Mouse (Mus musculus) brain, embryonic 14.5 days (tissue): ENCODE measurements around the gene Hmox1. TPM values are rescaled to one million over a fixed set of nuclear protein-coding genes. Genes with fewer than 3 reads are reported as not detected.
A peak's percentile ranks its signal among the peaks of the same experiment; 100 is the strongest.

Experiments used
- DNase-seq: peaks from one replicate; pipeline ENCODE4 v3.0.0-alpha.2; 2011; ENCODE audit warnings: low read depth
- CTCF ChIP-seq: fragments of 200-500 bp; IDR thresholded peaks from 2 replicates; pipeline ENCODE4 v1.5.1; 2012; ENCODE audit warnings: inconsistent platforms, mild to moderate bottlenecking, moderate library complexity, borderline replicate concordance; ENCODE audit not compliant: insufficient read depth, insufficient read length; ENCODE audit errors: extremely low read depth
- POLR2A ChIP-seq: fragments of 200-500 bp; IDR thresholded peaks from 2 replicates; pipeline ENCODE4 v1.6.1; 2012; ENCODE audit warnings: mild to moderate bottlenecking, inconsistent platforms, borderline replicate concordance; ENCODE audit not compliant: poor library complexity, insufficient read depth, insufficient read length, severe bottlenecking; ENCODE audit errors: extremely low read depth
- polyA plus RNA-seq: library from polyadenylated mRNA; depleted of rRNA; stranded (reverse); fragments of >200 nt; gene quantifications from 2 replicates; pipeline ENCODE4 v1.2.3, GENCODE M21; 2012

Hmox1 gene
- polyA plus RNA-seq, 1 experiment: 16.2 TPM

DNA sequence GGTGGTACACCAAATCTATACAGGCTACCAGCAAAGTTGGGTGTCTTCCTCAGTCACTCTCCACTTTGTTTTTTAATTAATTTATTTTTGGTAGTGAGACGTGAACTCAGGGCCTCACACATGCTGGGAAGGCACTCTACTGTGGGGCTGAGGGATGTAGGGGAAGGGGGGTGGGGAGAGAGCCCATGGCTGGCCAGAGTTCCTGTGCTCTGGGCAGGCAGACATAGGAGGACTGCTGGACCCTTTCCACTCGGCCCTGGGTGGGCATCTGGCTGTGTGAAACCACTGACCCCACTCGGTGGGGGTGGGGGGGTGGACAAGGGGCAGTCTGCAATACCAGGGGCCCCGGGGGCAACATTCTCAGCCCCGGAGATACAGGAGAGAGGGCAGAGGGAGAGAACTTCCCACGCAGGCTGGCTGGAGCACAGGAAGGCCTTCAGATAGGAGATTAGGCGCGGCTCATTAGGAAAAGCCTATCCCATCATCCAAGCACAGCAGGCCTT is 10.0 kb downstream of the Hmox1 start:
- TF ChIP-seq POLR2A (no peak), CTCF (no peak)
- DNase-seq: no peak

DNA sequence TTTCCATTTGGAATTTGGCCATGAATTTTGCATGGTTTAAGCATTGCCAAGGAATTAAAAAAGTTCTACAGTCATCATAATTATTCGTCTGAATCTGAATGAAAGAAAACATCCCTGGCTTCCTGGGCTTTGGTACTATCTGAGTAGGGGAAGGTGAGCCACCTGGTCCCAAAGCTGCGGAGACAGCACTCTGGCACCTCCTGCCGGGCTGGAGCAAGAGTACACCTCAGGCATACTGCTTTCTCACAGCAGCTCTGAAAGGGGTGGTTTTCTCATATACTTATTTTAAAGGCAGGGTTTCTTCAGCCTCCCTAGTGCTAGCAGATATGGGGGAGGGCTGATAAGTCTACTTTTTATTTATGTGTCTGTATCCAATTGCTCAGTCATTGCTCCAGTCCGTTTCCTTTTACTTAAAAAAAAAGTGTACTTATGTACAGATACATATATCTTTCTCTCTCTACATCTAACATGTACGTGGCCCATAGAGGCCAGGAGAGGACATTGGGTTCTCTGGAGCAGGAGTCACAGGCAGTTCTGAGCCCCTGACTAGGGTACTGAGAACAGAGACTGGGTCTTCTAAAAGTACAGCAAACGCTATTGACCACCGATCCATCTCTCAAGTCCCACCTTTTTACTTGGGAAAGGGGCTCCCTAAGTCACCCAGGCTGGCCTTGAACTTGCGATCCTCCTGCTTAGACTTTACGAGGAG is 15.3 kb downstream of the Hmox1 start:
- no peak for TF ChIP-seq POLR2A
- TF ChIP-seq CTCF: peak; percentile 95
- DNase-seq: peak; percentile 90

DNA sequence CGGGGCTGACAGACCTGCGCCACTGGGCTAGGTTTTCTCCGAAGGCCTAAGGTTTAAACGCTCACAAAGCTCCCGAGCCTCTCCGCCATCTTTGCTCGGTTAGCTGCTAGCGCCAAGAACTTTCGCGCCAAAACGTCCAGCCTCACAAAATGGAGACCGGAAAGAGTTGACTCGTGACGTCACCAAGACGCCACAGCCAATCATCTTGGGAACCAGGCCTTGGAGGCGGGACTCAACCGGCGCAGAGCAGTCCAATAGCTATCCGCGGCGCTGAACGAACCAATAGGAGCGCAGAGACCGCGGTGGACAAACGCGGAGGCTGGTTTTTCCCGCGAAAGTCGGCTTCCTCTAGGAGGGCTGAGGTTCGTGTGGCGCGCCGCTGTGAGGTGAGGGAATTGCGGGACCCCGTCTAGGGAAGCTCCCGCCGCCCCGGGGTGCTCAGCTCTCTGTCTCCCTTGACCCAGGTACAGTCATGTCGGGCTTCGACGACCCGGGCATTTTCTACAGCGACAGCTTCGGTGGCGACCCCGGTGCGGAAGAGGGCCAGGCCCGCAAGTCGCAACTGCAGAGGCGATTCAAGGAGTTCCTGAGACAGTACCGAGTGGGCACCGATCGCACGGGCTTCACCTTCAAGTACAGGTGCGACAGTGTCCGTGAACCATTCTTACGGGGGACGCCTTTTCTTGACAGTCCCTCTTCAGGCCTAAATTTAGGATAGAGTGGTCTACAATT is 16.0 kb downstream of the Hmox1 start, which contains the start of gene Mcm5:
TSS of gene Mcm5 (plus strand) at position 334 of the 732 bp plus-strand sequence.
- DNase-seq: peak; percentile 100
- TF ChIP-seq CTCF (no peak), POLR2A (peak; percentile 17; the same call in 1 of the 2 replicates)

DNA sequence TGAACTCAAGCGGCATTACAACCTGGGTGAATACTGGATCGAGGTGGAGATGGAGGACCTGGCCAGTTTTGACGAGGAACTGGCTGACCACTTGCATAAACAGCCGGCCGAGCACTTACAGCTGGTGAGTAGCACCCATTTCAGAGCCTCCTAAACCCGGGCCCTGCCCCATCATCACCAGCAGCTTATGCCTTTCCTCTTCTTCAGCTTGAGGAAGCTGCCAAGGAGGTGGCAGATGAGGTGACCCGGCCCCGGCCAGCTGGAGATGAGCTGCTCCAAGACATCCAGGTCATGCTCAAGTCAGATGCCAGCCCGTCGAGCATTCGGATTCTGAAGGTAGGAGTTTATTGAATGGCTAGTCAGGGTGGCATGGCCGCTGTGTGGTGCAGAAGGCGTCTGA is 16.7 kb downstream of the Hmox1 start:
- no peak for TF ChIP-seq POLR2A
- no peak for TF ChIP-seq CTCF
- DNase-seq: no peak

DNA sequence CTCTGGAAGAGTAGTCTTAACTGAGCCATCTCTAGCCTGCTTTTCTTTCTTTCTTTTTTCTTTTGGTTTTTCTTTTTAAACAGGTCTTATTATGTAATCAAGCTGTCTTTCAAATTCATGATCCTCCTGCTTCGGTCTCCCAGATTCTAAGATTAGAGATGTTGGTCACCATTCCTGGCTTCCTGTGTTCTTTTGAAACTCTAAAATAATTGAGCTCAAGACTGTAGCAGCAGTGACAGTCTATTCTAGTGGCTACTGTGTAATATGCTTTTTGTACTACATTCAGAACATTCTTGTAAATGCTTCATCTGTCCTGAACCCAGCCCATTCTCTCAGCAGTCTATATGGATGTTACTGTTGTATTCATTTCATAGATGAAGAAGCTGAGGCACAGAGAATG is 25.1 kb downstream of the Hmox1 start:
- no peak for TF ChIP-seq CTCF
- TF ChIP-seq POLR2A: no peak
- DNase-seq: no peak

DNA sequence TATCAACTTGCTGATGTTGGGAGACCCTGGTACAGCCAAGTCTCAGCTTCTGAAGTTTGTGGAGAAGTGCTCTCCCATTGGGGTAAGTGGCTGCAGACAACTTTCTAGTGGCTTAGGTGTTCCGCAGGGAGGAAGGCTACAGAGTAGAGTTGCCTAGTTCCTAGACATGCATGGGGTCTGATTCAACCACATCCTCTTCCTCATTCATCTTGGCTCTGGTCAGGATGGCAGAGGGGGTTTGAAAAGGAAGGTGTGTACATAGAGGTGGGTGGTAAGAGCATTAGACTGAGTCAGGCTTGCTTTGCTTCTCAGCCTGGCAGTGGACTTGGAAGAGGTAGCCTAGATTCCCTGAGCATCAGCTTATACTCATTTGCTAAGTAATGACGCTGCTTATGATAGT is 25.9 kb downstream of the Hmox1 start:
- no peak for TF ChIP-seq POLR2A
- no peak for TF ChIP-seq CTCF
- no peak for DNase-seq

DNA sequence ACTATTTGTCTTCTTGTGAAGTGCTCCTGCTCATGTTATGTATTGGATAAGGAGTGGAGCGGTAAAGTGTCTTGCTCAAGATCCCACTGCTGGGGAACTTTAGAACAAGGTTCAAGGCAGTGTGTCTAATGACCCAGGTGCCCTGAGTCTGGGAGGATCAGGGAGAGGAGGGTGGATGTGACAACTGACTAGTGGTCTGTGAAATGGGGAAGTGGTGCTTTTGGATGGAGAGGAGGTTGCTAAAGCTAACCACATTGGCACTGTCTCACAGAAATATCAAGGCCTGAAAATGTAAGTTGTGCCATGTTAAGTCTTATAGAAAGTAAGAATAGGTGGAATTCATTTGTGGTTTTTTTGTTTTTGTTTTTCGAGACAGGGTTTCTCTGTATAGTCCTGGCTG is 26.3 kb downstream of the Hmox1 start:
- DNase-seq: no peak
- TF ChIP-seq POLR2A: no peak
- no peak for TF ChIP-seq CTCF

DNA sequence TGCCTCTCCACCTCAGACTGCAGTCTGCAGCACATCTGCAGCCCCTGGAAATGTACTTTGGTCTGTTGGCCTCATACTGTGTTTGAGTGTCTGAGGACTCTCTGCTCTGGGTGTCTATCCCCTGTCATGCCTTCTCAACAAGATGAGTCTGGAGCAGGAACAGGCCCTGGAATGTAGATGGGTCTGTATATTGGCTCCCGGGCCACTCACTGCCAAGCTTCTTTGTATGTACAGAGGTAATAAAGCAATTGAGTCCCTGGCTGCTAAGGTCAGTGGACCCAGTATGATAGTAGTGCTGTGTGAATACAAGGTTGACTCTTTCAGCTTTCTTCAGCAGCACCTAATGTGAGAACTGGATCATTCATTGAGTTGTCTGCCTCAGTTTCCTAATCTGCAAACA is 34.0 kb downstream of the Hmox1 start:
- TF ChIP-seq POLR2A (no peak), CTCF (no peak)
- no peak for DNase-seq

DNA sequence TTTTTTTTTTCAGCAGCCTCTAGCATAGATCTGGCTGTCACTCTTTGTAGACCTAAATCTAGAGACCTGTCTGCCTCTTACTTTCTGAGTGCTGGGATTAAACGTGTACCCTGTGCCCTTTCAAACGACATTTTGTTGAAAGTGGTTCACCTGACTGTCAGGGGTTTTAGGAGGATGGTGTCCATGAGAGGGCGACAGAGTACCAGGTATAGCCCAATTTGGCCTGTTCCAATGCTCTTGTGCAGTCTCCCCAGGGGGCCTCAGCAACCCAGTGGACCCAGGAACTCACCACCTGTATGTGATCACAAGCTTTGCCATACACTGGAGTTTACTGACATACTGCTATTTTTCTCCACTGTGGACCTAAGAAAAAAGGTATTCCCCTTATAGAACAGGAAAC is 39.1 kb downstream of the Hmox1 start:
- DNase-seq: peak; percentile 61
- peak; percentile 63 for TF ChIP-seq CTCF
- no peak for TF ChIP-seq POLR2A

DNA sequence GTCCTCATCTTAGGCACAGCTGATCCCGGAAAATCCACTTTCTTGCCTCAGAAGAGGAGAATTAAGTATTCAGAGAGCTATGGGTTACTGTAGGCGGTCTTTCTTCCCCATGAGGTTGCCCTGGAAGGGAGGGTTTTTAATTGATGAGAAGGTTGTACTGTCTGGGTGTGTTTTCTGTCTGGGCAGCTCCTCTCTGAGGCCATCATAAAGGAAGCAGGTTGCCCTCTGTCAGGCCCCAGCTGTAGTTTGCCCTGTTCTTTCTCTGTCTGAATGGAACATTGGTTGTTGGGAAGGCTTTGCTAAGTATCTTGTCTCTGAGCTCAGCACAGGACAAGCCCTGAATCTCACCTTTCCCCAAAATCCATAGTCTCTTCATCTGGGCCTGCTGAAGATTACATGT is 40.0 kb downstream of the Hmox1 start:
- TF ChIP-seq CTCF: no peak
- no peak for DNase-seq

DNA sequence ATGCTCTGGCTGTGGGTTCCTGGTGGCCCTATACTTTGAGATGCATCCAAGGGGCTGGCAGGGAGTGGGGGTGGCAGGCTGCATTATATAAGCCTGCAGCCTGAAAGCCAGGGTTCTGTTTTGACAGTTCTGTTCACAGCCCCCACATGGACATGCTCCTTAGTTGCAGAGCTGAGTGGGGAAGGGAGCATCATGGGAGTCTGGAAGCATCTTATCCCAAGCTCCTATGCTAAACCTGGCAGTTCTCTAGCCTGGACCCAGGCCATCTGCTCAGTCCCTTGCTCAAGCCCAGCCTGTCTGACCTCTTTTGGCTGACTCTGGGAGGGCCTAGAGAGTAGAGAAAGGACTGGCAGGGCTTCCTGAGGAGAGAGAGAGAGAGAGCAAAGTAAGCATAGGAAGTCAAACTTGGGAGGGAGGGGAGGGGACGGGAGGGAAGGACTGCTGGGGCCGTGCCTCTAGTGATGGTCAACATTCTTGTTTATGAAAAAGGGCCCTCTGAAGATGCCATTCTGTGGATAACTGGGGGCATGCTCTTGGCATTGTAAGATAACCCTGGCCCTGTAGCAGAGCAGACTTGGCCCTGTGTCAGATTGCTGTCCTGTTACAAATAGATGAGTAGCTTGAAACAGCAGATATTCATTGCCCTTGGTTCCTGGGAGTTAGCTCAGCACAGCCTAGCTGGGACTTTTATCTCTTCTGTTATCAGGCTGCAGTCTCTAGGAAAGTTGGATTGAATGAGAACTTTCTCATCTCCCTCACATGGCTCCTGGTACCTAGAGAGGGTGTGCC is 41.4 kb downstream of the Hmox1 start:
- peak; percentile 66 for DNase-seq

More for the DNA sequence above, 41.4 kb downstream of the Hmox1 start:
- no peak for TF ChIP-seq POLR2A
- TF ChIP-seq CTCF: no peak
